ENCODE assay signal across 8 mouse cellular contexts in the genomic region with DNA sequence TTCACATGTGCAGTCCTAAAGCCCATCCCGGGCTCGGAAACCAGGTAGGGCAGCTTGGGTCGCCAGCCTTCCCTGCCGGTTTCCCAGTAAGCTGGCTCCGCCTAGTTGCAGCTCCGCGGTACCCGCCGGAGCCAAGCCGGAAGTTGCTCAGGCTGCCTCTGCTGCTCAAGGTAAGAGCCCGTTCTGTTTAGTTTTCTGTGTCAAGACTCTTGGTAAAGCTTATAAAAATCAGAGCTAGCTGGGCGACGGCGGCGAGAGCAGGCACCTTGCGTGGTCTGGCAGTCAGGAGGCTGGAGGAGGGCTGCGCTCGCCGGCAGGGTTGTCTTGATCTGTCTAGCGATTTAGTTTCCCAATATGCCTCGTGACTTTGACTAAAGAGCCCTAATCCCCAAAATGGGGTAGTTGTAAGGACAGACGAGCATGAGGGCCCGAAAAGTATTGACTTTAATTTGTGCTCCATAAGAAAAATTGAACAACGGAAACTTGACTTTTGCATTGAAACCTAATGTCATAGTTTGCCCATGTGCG. TPM values are rescaled to one million over a fixed set of nuclear protein-coding genes. Genes with fewer than 3 reads are reported as not detected.
DNase-seq lines count a peak whose midpoint lies in the region; ATAC-seq and TF ChIP-seq lines count a peak whose summit lies in the region.

No protein-coding gene starts in this region.

- TF ChIP-seq CTCF in liver, adult 2 months (IDR thresholded peaks at IDR 0.05; ENCODE audit: low read depth, low read length) = peak; percentile 22; the same call in 1 of the 2 replicates

- ATAC-seq in embryonic facial prominence, embryonic 15.5 days (ENCODE audit: insufficient number of reproducible peaks, low FRiP score, low TSS enrichment, low read depth) = peak; percentile 75
- ATAC-seq in heart, embryonic 12.5 days (ENCODE audit: insufficient number of reproducible peaks, low FRiP score) = peak; percentile 70
- peak; percentile 84 for ATAC-seq in kidney, embryonic 15.5 days (replicated peaks; ENCODE audit: low FRiP score)

- H3K4me3 ChIP-seq in embryonic facial prominence, embryonic 15.5 days (replicated peaks) = peak overlapping the region; percentile 60
- H3K4me3 ChIP-seq in heart, embryonic 12.5 days = peak overlapping the region; percentile 86
- H3K4me3 ChIP-seq in kidney, embryonic 15.5 days (replicated peaks) = peak overlapping the region; percentile 61
- peak overlapping the region; percentile 70 for H3K4me3 ChIP-seq in liver, adult 2 months (ENCODE audit: insufficient read depth, low read depth, low read length)

- TF ChIP-seq POLR2A in liver, adult 2 months (IDR thresholded peaks at IDR 0.05; ENCODE audit: extremely low read depth, insufficient read depth, low read length) = no peak

- no peaks in the 10 kb centered on the region for H3K9me3 ChIP-seq in embryonic facial prominence, embryonic 15.5 days (replicated peaks)
- H3K9me3 ChIP-seq in heart, embryonic 12.5 days (replicated peaks) = no peaks in the 10 kb centered on the region
- no peaks in the 10 kb centered on the region for H3K9me3 ChIP-seq in kidney, embryonic 15.5 days (replicated peaks)

- H3K36me3 ChIP-seq in embryonic facial prominence, embryonic 15.5 days = no peaks in the 10 kb centered on the region
- H3K36me3 ChIP-seq in heart, embryonic 12.5 days = 0 out of 2 replicates have a peak, but pooled peaks cover under 1% of the 10 kb centered on the region
- H3K36me3 ChIP-seq in kidney, embryonic 15.5 days = no peaks in the 10 kb centered on the region
- H3K36me3 ChIP-seq in liver, adult 2 months (ENCODE audit: control insufficient read depth, insufficient read depth, low read length) = no peaks in the 10 kb centered on the region

- H3K9ac ChIP-seq in embryonic facial prominence, embryonic 15.5 days = peak overlapping the region; percentile 44
- peak overlapping the region; percentile 82 for H3K9ac ChIP-seq in heart, embryonic 12.5 days
- H3K9ac ChIP-seq in kidney, embryonic 15.5 days = peak overlapping the region; percentile 53
- peak overlapping the region; percentile 62 for H3K9ac ChIP-seq in liver, adult 2 months (ENCODE audit: low read depth, low read length)

- H3K79me2 ChIP-seq in liver, adult 2 months (ENCODE audit: control insufficient read depth, insufficient read depth, low read length) = peaks cover 8% of the 10 kb centered on the region; the same call in 1 of the 2 replicates

- peak overlapping the region; percentile 72 for H3K4me2 ChIP-seq in embryonic facial prominence, embryonic 15.5 days (replicated peaks)
- peak overlapping the region; percentile 71 for H3K4me2 ChIP-seq in heart, embryonic 12.5 days
- H3K4me2 ChIP-seq in kidney, embryonic 15.5 days = peak overlapping the region; percentile 92

- H3K27ac ChIP-seq in embryonic facial prominence, embryonic 15.5 days (replicated peaks) = peak overlapping the region; percentile 58
- peak overlapping the region; percentile 68 for H3K27ac ChIP-seq in heart, embryonic 12.5 days (ENCODE audit: poor library complexity, severe bottlenecking)
- peak overlapping the region; percentile 84 for H3K27ac ChIP-seq in kidney, embryonic 15.5 days
- H3K27ac ChIP-seq in liver, adult 2 months (replicated peaks; ENCODE audit: insufficient read depth, low read depth, low read length) = peak overlapping the region; percentile 75

- no peaks in the 10 kb centered on the region for H3K27me3 ChIP-seq in embryonic facial prominence, embryonic 15.5 days
- no peaks in the 10 kb centered on the region for H3K27me3 ChIP-seq in heart, embryonic 12.5 days (replicated peaks)
- no peaks in the 10 kb centered on the region for H3K27me3 ChIP-seq in kidney, embryonic 15.5 days
- H3K27me3 ChIP-seq in liver, adult 2 months (ENCODE audit: control insufficient read depth, insufficient read depth, low read length) = no peaks in the 10 kb centered on the region

- 1% methylated on average over 25 of the region's 25 CpGs for WGBS in embryonic facial prominence, embryonic 15.5 days
- 1% methylated on average over 25 of the region's 25 CpGs for WGBS in heart, embryonic 12.5 days
- 3% methylated on average over 25 of the region's 25 CpGs for WGBS in kidney, embryonic 15.5 days
- WGBS in liver, adult 2 months = under 1% methylated on average over 25 of the region's 25 CpGs

- H3K4me1 ChIP-seq in embryonic facial prominence, embryonic 15.5 days = no peaks in the 10 kb centered on the region
- H3K4me1 ChIP-seq in heart, embryonic 12.5 days (replicated peaks) = peaks cover 3% of the 10 kb centered on the region
- H3K4me1 ChIP-seq in kidney, embryonic 15.5 days = peaks cover 10% of the 10 kb centered on the region; the same call in 1 of the 2 replicates
- H3K4me1 ChIP-seq in liver, adult 2 months (ENCODE audit: control insufficient read depth, insufficient read depth, low read length) = peaks cover 12% of the 10 kb centered on the region

- DNase-seq in B cell, adult 2 months = peak; percentile 64 to 67
- DNase-seq in adrenal gland, postnatal 36 days = peak; percentile 75 to 81
- DNase-seq in liver, adult 2 months (ENCODE audit: extremely low read depth, low read depth, low spot score) = peak; percentile 75
- peak; percentile 42 to 64 for DNase-seq in monocyte, adult 2 months (ENCODE audit: low read depth in 1 of 2, low spot score in 2 of 2)
- DNase-seq in spleen, postnatal 10 days (ENCODE audit: low spot score in 2 of 2) = peak; percentile 70 to 74

RNA-seq across cellular contexts. Expression of a gene that starts 2.3 kb away (rescaled TPM):
- total RNA-seq in adrenal gland, postnatal 36 days (2021) = 10 to 100 TPM in 1 of 2 experiments, 1 to 10 TPM in 1; 6.5 to 25.7 TPM
- 16.9 and 18.9 TPM in 2 replicates for polyA plus RNA-seq in embryonic facial prominence, embryonic 15.5 days (2015; fragmentation: Nextera tagmentation; extraction: Ambion mirVana)
- 22.5 and 24.0 TPM in 2 replicates for polyA plus RNA-seq in heart, embryonic 12.5 days (2016; fragmentation: Nextera tagmentation; extraction: Ambion mirVana)
- 22.7 and 23.5 TPM in 2 replicates for polyA plus RNA-seq in kidney, embryonic 15.5 days (2015; fragmentation: Nextera tagmentation; extraction: Ambion mirVana)
- 14.4 and 22.4 TPM in 2 replicates for total RNA-seq in liver, adult 2 months (2014; rRNA removed)
- 21.6 and 39.7 TPM in 2 replicates for polyA plus RNA-seq in liver, adult 2 months (2012; rRNA removed)

RNA-seq across cellular contexts. Expression of a gene that starts 53.6 kb away (rescaled TPM):
- 10 to 100 TPM; 55.7 to 56.5 TPM for total RNA-seq in adrenal gland, postnatal 36 days (2021)
- polyA plus RNA-seq in embryonic facial prominence, embryonic 15.5 days (2015; fragmentation: Nextera tagmentation; extraction: Ambion mirVana) = 23.3 and 23.5 TPM in 2 replicates
- polyA plus RNA-seq in heart, embryonic 12.5 days (2016; fragmentation: Nextera tagmentation; extraction: Ambion mirVana) = 50.3 and 52.7 TPM in 2 replicates
- polyA plus RNA-seq in kidney, embryonic 15.5 days (2015; fragmentation: Nextera tagmentation; extraction: Ambion mirVana) = 20.6 and 21.3 TPM in 2 replicates
- total RNA-seq in liver, adult 2 months (2014; rRNA removed) = 33.7 and 38.5 TPM in 2 replicates
- polyA plus RNA-seq in liver, adult 2 months (2012; rRNA removed) = 12.0 and 12.1 TPM in 2 replicates

Comparison
In these comparisons a context has a peak if more than half of its experiments do, and no peak if none do; other contexts are left out.
1. Peak in every context shown above with its lines: DNase-seq, ATAC-seq, H3K4me3 ChIP-seq and H3K27ac ChIP-seq.